Mouse (Mus musculus) thymus, postnatal 10 days (tissue): ENCODE measurements around the gene Kctd13.

Experiments
- DNase-seq, 2 experiments: peaks; one replicate each; pipeline ENCODE4 v3.0.0; 2021; ENCODE audit warnings: low spot score in 2 of 2

Kctd13 gene

GRCm38 (mm10) chr7:126941801-126942200 lies 13.1 kb downstream of the Kctd13 start:
- no peak for DNase-seq

- DNase-seq: peak; percentile 16 to 51
Measured at GRCm38 (mm10) chr7:126946530-126946929, 17.9 kb downstream of the Kctd13 start.

- no peak for DNase-seq
Measured at GRCm38 (mm10) chr7:126948626-126949025, 19.9 kb downstream of the Kctd13 start.

GRCm38 (mm10) chr7:126949403-126949792 lies 20.7 kb downstream of the Kctd13 start, which contains the start of gene Asphd1:
TSS of gene Asphd1 (minus strand) at chr7:126949582.
- no peak for DNase-seq

GRCm38 (mm10) chr7:126949793-126950646 lies 21.3 kb downstream of the Kctd13 start, which contains the start of gene Sez6l2:
TSS of gene Sez6l2 (plus strand) at chr7:126950563.
- DNase-seq: peak; percentile 84 to 97

- DNase-seq: no peak
Measured at GRCm38 (mm10) chr7:126950647-126951615, 22.3 kb downstream of the Kctd13 start.

- DNase-seq: no peak
Measured at GRCm38 (mm10) chr7:126951741-126952140, 23.1 kb downstream of the Kctd13 start.

- no peak for DNase-seq
Measured at GRCm38 (mm10) chr7:126952646-126953045, 24.0 kb downstream of the Kctd13 start.

GRCm38 (mm10) chr7:126955125-126955524 lies 26.4 kb downstream of the Kctd13 start:
- DNase-seq: no peak

- DNase-seq: no peak
Measured at GRCm38 (mm10) chr7:126959780-126960179, 31.1 kb downstream of the Kctd13 start.

- no peak for DNase-seq
Measured at GRCm38 (mm10) chr7:126961095-126961494, 32.4 kb downstream of the Kctd13 start.

- DNase-seq: no peak
Measured at GRCm38 (mm10) chr7:126961965-126962364, 33.3 kb downstream of the Kctd13 start.

- peak; percentile 14 to 41 for DNase-seq
Measured at GRCm38 (mm10) chr7:126963548-126964286, 35.0 kb downstream of the Kctd13 start.

- no peak for DNase-seq
Measured at GRCm38 (mm10) chr7:126965568-126965967, 36.9 kb downstream of the Kctd13 start.

GRCm38 (mm10) chr7:126967361-126967760 lies 38.7 kb downstream of the Kctd13 start:
- DNase-seq: no peak

- DNase-seq: no peak
Measured at GRCm38 (mm10) chr7:126975493-126975892, 46.8 kb downstream of the Kctd13 start.

GRCm38 (mm10) chr7:126975893-126975949 lies 47.0 kb downstream of the Kctd13 start, which contains the start of gene Cdipt:
TSS of gene Cdipt (plus strand) at chr7:126975914.
- no peak for DNase-seq

- peak; percentile 90 to 98 for DNase-seq
Measured at GRCm38 (mm10) chr7:126975950-126976866, 47.5 kb downstream of the Kctd13 start, which contains the start of gene Cdiptos. TSS of gene Cdiptos (minus strand) at chr7:126976098.

- no peak for DNase-seq
Measured at GRCm38 (mm10) chr7:126976878-126977459, 48.3 kb downstream of the Kctd13 start.

GRCm38 (mm10) chr7:126978841-126979240 lies 50.2 kb downstream of the Kctd13 start:
- no peak for DNase-seq

- no peak for DNase-seq
Measured at GRCm38 (mm10) chr7:126981601-126982000, 52.9 kb downstream of the Kctd13 start.
